Mouse (Mus musculus) spleen, postnatal 14 days (tissue): Measurements from ENCODE around the gene Rtp3.
A peak's percentile ranks its signal among the peaks of the same experiment; 100 is the strongest.

Experiments used
- DNase-seq, 2 experiments: peaks; one replicate each; pipeline ENCODE4 v3.0.0; 2021 to 2022; ENCODE audit warnings: low spot score in 2 of 2

Rtp3 gene

DNA sequence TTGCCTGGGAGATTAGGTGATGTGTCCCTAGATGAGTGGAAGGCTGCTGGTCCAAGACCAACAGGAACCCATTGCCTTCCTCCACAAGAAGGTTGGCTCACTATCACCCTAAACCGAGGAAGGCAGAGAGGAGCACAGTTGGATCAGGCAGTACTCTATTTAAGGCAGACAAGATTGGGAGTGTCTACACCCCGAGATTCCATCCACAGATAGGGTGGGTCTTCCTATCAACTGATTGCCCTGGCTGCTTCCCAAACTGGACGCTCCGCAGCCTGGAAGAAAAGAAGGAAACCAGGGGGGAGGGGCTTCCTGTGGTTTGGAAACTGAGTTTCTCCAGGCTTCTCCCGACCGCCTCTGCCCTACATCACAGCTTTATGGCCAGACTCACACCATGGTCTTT lies at the start of gene Rtp3:
Gene Rtp3, minus strand, starts transcription at position 380 of the 400 bp plus-strand sequence.
- no peak for DNase-seq

GRCm38 (mm10) chr9:111039966-111040365 lies 49.6 kb upstream of the Rtp3 start:
- no peak for DNase-seq

DNA sequence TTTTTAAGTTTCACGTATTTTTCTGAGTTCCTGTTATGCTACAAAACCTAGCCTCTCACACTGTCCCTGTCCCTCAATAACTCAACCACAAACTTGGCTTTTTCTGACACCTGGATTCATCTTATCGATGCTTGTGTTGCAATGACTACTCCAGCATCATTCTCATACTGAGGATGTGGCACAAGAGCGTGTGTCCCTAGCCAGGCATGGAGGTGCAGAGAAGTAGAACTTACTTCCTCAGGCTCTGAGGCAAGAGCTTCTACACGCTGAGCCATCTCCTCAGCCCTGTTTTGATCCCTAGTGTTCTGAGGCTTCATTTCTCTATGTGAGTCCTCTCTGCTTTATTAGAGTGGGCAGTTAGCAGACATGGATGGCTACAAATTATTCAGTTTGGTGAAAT lies 43.3 kb upstream of the Rtp3 start:
- DNase-seq: no peak

DNA sequence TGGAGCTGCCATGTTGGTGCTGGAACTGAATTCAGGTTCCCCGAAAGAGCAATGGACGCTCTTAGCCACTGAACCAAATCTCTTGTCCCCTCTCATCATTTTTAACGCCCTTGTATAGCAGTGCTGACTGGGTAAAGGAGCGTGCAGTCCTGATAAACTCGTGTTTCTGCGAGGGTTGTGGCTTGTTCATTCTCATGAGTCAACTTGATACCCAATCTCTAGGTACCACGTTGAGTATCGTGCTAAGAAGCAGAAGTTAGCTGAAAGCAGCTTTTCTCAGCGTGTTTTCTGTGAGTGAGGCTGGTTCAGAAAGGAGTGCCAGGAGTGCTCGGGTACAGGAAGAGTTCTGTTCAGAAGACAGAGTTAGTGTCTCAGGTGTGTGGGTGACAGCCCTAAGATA lies 36.4 kb upstream of the Rtp3 start:
- no peak for DNase-seq

GRCm38 (mm10) chr9:111019022-111019421 lies 28.6 kb upstream of the Rtp3 start, which contains the start of gene Ltf:
Gene Ltf (plus strand): TSS chr9:111019271.
- no peak for DNase-seq

- no peak for DNase-seq
These were observed 25.3 kb upstream of the Rtp3 start for GRCm38 (mm10) chr9:111015658-111016057.

GRCm38 (mm10) chr9:111012041-111012440 lies 21.7 kb upstream of the Rtp3 start:
- no peak for DNase-seq

DNA sequence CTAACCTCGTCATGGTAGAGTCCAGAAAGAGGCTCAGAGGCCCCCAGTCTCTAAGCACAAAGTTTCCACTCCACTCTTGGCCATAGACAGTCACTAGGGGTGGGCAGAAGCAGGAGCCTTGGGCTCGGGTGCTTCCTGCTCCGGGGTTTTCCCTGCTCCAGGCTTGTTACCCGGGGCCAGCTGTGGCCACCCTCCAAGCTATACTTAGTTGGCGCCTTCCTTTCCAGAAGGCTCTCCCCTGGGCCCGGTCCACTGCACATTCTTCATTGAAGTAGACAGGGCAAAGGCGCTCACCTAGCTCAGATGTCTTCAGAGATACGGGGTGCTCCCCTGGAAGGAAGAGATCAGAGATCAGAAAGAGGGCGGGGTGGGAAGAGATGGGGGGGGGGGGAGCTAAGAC lies 21.2 kb upstream of the Rtp3 start:
- no peak for DNase-seq

DNA sequence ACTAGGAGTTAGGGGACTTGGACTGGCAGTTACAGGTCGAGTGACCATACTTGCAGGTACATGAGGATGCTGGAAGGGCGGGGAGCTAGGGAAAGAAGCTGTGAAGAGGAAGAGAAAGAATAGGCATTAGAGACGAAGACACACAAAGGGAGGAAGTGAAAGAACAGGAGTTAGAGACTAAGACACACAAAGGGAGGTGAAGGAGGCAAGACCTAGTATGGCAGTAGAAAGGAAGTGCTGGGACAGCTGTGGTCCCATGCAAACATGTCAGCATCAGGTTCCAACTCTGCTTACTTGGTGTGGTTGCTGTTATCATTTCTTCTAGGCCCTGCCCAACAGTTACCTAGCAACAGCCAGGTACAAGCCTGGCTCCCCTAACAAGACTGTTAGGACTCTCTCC lies 19.4 kb upstream of the Rtp3 start:
- DNase-seq: no peak

DNA sequence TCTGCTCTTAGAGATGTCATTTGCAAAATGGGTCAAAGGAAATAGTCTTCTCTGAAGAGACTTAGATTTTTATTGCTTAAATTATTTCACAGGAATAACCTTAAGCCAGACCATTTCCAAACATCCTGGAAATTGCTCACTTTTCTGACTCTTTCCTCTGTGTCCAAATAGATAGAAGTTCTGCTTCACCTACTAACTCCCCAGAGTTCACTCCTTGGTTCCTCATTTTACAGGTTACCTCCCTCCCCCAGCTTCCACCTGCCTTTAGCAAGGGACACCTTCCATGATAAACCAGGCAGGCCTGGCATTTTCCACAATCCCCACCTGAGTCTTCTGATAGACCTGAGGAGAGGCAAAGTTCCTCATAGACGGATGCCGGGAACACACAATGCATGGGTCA lies 16.2 kb upstream of the Rtp3 start:
- no peak for DNase-seq

DNA sequence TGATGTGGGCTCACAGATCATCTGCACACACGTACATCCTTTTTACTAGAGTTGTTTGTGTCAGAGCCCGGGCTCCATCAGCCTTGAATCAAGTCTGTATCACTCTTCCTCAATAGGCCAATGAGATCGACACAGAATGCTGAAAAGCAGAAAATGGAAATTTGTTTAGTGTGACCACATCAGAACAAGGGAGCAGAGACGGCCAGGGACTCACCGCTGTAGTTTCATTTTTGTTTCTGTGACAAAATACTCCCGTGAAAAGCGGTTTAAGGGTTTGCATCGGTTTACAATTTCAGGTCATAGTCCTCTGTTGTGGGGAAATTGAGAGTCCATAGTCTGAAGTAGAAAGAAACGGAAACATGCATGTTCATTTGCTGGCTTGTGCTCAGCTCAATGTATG lies 12.9 kb upstream of the Rtp3 start:
- no peak for DNase-seq

DNA sequence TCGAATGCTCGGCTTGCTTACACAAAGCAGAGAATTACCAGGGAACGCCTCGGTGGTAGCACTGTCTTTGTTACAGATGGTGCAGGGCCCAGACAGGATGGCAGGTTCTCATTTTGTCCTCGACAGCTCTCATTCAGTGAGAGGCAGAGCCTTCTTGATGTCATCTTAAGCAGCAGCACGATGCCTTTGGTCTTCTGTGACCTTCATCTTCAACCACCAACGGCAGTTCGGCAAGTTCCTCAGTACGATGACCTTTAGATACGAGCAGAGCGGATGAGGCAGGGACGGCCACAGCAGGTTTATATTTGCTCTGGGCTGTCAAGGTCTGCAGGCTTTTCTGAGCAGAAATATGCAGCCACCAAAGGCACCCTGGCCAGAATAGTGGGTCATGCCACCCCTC lies 11.2 kb upstream of the Rtp3 start:
- no peak for DNase-seq

DNA sequence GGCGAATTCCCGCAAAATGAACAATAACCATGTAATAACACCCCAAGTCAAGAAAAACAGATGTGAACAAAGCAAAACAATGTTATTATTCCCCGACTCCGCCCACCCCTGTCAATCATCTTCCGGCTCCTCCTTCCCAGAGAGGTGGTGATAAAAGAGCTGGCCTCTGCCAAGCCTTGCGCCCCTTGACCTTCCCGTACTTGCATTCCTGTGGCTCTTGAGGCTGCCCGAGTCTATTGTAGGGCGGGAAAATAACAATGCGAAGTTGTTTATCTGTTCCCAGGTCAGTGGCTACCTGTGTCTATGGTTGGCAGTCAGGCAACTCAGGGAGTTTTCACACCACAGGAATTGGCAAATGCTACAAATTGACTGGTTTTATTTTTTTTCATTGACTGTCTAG lies 9.5 kb upstream of the Rtp3 start:
- DNase-seq: no peak

DNA sequence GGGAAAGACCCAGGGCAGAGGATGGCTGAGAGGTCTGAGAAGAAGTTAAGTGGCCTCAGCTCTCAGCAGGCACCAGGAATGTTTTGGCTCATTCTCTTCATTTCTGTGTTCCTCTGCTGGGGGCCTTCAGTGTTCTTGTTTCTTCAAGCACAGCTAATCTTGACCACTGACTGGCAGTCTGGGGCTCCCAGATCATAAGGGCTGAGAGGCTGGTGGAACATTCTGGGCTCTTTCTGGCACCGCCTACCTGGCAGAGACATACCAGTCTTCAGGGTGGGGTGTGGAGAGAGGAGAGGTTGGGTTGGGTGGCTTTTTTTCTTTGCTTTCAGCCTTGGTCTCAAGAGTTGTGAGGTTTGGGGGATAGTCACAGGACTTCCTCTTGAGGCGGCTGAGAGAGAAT lies 8.7 kb upstream of the Rtp3 start:
- no peak for DNase-seq

DNA sequence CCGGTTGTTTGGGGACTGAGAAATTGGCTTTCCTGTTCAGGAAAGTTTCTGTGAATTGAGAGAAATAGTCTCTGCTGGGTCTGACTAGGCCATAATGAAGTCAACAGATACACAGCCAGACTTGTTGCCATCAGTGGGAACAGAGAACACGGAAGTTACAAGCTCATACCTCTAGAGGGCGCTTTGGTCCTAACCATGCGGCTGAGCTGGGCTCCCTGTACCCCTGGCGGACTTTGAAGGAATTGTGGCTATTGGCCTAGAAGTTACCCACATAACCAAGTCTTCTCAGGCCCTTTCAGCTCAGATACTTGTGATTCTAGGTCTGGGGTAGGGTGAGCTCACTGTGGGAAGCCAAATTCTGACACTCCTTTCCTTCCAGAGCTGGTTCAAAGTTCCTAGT lies 6.9 kb upstream of the Rtp3 start:
- DNase-seq: peak; percentile 44 to 73

GRCm38 (mm10) chr9:110994716-110995172 lies 4.4 kb upstream of the Rtp3 start:
- peak; percentile 39 to 56 for DNase-seq

DNA sequence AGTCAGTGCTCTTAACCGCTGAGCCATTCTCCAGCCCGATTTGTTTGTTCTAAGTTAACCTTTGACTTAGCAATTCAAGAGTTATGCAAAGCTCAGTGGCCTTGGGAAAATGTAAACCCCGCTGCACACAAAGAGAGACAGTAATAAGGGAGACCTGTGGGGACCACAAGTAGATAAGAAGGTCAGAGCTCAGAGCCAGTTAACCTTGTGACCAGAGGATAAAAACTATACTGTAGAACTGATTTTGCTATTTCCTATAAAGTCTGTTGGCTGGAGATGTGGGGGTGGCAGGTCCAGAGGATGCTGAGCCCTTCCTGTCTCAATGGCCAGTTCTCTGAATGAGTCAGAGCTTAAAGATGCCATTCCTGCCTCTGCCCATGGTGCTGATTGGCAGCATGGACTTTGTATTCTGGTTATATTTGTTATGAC lies 2.9 kb upstream of the Rtp3 start:
- DNase-seq: no peak

DNA sequence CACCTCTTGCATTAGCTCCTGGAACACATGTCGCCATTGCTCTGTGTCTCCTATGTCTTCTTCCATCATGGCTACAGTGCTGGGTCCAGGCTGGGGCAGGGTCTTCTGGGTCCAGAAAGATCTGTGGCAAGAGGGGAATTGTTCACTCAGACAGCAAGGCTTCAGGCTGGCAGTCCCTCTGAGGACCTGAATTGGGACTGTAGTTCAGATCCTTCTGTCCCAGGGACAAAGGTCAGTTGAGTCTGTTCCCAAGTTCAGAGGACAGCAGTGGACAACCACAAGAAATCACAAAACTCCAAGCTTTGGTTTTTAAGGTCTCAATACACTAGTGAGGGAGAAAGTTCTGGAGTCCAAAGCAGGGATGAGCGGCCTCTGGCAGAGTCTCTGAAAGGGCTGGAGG lies 840 bp downstream of the Rtp3 start:
- no peak for DNase-seq

DNA sequence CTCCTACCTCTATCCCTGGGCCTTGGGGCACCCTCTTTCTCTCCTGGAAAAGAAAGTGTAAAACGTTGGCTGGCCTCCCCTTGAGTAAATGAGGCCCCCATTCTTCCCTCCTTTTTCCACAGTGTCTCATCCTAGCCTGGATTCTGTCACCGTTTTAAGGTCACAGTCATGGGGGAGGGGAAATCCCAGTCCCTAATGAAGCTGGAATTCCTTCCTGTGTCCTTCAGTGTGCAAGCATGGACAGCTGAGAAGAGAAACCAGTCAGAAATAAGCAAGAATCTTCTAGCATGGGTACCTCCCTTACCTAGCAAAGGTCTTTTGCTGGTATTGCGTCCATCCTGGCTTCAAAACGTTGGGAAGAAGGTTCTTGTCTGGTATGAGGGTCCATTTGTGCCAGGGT lies 1.2 kb downstream of the Rtp3 start:
- no peak for DNase-seq

- DNase-seq: no peak
These were observed 2.3 kb downstream of the Rtp3 start for GRCm38 (mm10) chr9:110988078-110988477.

DNA sequence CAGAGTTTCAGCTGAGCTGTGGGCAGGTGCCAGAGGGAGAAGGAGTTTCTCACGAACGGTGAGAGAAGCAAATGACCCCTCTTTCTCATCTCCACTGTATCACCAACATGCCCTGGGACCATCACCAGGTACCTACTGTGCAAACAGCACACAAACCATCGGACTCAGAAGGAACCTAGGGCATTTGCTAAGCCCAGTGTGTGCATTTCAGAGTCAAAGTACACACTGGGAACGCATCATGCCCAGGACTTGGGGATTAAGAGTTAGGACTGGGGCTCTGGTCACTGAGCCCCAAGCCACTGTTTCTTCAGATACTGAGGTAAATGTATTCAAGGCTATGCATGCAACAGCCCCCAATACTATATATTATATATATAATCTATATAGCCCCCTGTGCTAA lies 3.1 kb downstream of the Rtp3 start:
- DNase-seq: no peak

GRCm38 (mm10) chr9:110985951-110986350 lies 4.4 kb downstream of the Rtp3 start:
- no peak for DNase-seq

DNA sequence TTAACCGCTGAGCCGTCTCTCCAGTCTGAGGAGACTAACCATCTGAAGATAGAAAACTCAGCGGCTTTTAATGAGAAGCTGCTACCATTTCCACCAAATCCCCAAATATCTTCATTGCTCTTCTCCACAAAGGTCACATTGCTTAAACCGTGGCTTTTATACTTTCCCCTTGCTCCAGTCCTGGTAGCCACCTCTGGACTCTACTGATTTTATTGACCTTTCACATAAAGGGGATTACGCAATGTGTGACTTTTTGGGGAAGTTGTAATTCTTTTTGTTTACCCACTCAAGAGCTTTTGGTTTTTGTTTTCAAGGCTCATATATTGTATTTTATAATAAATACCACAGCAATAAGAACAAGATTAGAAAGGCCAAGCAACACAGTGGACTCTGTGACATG lies 4.8 kb downstream of the Rtp3 start:
- DNase-seq: no peak

DNA sequence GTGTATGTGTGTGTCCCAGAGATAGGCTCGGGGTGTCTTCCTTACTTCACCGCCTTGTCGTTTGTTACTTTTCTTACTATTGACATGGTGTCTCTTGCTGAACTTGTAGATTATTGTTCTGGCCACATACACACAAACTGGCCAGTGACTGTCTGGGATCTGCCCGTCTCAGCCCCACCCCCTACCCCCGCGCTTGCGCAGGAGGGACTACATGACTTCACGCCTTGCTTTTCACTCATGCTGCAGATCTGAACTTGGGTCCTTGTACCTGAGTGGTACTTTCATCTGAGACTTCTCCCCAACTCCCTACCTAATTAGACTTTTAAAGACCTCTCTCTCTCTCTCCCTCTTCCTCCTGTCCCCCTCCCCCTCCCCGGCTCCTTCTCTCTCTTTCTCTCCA lies 6.3 kb downstream of the Rtp3 start:
- DNase-seq: no peak

- no peak for DNase-seq
These were observed 8.0 kb downstream of the Rtp3 start for GRCm38 (mm10) chr9:110982351-110982750.
